Mouse (Mus musculus) kidney, postnatal 0 days (tissue): Measurements from ENCODE around the gene Nlk. TPM values are rescaled to one million over a fixed set of nuclear protein-coding genes. Genes with fewer than 3 reads are reported as not detected.

Experiments
- ATAC-seq: fragments of 200-750 bp; cut with Nextera tagmentation; replicated peaks from 2 replicates; pipeline ENCODE4 v1.8.0; 2017; ENCODE audit warnings: low read depth, moderate number of reproducible peaks, moderate TSS enrichment, moderate library complexity; ENCODE audit not compliant: low FRiP score
- DNase-seq: peaks from one replicate; pipeline ENCODE4 v3.0.0-alpha.2; 2016; ENCODE audit warnings: low spot score
- H3K27ac ChIP-seq: fragments of 300-500 bp; sonication (generic); 2 replicates; pipeline ENCODE4 v1.5.1; 2014; ENCODE audit warnings: mild to moderate bottlenecking
- H3K27me3 ChIP-seq: fragments of 300-500 bp; sonication (generic); 2 replicates; pipeline ENCODE4 v1.6.1; 2014; ENCODE audit warnings: low read length, mixed read lengths; ENCODE audit not compliant: insufficient read depth
- H3K36me3 ChIP-seq: fragments of 300-500 bp; sonication (generic); 2 replicates; pipeline ENCODE4 v1.6.1; 2014; ENCODE audit warnings: low read length, mixed read lengths; ENCODE audit not compliant: insufficient read depth
- H3K4me1 ChIP-seq: fragments of 300-500 bp; sonication (generic); replicated peaks from 2 replicates; pipeline ENCODE4 v1.6.1; 2014; ENCODE audit warnings: antibody characterized with exemption, low read length, mixed read lengths; ENCODE audit not compliant: insufficient read depth
- H3K4me2 ChIP-seq: fragments of 300-500 bp; sonication (generic); 2 replicates; pipeline ENCODE4 v1.6.1; 2014; ENCODE audit warnings: mild to moderate bottlenecking, low read length, moderate library complexity, mixed read lengths
- H3K4me3 ChIP-seq: fragments of 300-500 bp; sonication (generic); replicated peaks from 2 replicates; pipeline ENCODE4 v1.5.1; 2014; ENCODE audit warnings: low read depth, low read length
- H3K9ac ChIP-seq: fragments of 300-500 bp; sonication (generic); 2 replicates; pipeline ENCODE4 v1.6.1; 2014; ENCODE audit warnings: low read depth, low read length
- H3K9me3 ChIP-seq: fragments of 300-500 bp; sonication (generic); replicated peaks from 2 replicates; pipeline ENCODE4 v1.6.1; 2016; ENCODE audit warnings: low read length, inconsistent platforms, mixed read lengths
- CTCF ChIP-seq: IDR thresholded peaks from 2 replicates; pipeline ENCODE4 v1.5.1; 2016; ENCODE audit warnings: antibody characterized with exemption, low read depth, mild to moderate bottlenecking, moderate library complexity
- WGBS: fragments of 180-500 bp; shearing (Covaris S2); extraction: QIAGEN DNeasy Blood & Tissue Kit; methylation state at CpG from one replicate; pipeline ENCODE4 v1.1.7; 2014; 5-methylcytosine and 5-hydroxymethylcytosine counted together
- polyA plus RNA-seq: library from polyadenylated mRNA; unstranded; fragments of >200 nt; fragmentation: Nextera tagmentation; extraction: Ambion mirVana; gene quantifications from 2 replicates; pipeline ENCODE4 v1.2.1, GENCODE M21; 2015

Gene Nlk
- polyA plus RNA-seq, 1 experiment from 2014 or later, result 20.8 TPM

DNA sequence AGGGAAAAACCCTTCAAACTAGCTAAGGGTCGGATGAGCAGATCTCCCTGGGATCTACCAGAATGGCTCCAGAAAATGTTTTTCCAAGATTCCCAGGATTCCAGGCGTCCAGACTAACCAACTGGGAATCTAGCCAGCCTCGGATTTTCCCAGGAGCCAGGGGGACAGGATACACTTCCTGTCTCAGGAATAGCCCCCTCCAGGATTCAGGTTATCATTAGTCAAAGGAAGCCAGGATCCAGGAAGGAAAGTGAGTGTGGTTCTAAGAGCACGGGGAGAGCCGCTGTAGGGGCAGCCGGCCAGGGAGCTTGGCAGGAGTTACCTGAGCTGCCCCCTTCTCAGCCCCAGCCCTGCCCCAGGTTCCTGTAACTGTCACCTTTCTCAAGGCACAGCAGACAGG, 166.1 kb downstream of the Nlk start:
- Histone ChIP-seq H3K4me1 (peaks cover 15% of the 10 kb centered on the region; the same call in 1 of the 2 replicates), H3K9me3 (no peaks in the 10 kb centered on the region), H3K36me3 (peaks cover 34% of the 10 kb centered on the region), H3K9ac (no peak overlapping the region; the same call in 1 of the 2 replicates), H3K27ac (peak overlapping the region; percentile 67), H3K4me2 (peak overlapping the region; percentile 2; the same call in 1 of the 2 replicates), H3K4me3 (no peak overlapping the region), H3K27me3 (no peaks in the 10 kb centered on the region)
- WGBS, result 54% methylated on average over 6 of the region's 6 CpGs
- TF ChIP-seq CTCF, result no peak
- no peak for ATAC-seq
- peak; percentile 47 for DNase-seq

DNA sequence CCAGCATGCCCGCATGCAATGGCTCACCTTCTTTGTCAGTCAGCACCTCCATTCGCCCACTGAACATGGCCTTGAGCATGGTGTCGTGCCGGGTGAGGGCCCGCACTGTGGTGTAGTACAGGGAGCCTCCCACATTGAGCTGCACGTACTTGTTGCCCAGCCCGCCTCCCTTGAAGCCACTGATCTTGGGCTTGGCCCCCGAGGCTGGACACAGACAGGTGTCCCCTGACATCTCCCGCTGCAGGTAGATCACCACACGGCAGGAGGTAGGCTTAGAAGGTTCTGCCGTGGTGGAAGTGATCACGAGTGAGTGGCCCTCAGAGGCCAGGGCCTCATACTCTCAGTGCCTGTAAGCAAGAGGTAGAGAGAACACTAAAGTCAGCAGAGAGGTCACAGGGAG, 167.2 kb downstream of the Nlk start:
- ATAC-seq, result no peak
- peak overlapping the region; percentile 67; the same call in 1 of the 2 replicates for H3K27ac ChIP-seq
- H3K36me3 ChIP-seq, result peaks cover 38% of the 10 kb centered on the region

DNA sequence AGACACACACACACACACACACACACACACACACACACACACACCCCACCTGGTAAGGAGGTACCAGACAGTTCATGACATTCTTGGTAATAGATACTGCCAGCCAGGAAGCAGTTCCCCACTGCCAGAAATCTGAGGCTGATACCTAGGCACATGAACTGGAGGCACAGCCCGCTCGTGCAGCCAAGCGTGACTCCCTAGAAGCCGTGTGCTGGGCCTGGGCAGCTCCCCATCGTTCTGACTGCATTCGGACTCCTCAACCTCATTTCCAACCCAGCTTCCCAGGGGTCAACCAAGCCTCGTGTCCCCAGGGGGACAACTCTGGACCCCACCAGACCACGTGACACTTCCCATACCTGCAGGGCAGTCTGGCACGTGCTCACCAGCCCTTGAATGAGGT, 168.5 kb downstream of the Nlk start:
- WGBS, result 46% methylated on average over 9 of the region's 9 CpGs
- peak; percentile 70 for ATAC-seq
- peaks cover 8% of the 10 kb centered on the region; the same call in 1 of the 2 replicates for H3K4me1 ChIP-seq
- no peak overlapping the region for H3K4me3 ChIP-seq
- TF ChIP-seq CTCF, result no peak
- no peak overlapping the region for H3K4me2 ChIP-seq
- H3K36me3 ChIP-seq, result peaks cover 50% of the 10 kb centered on the region
- no peak overlapping the region for H3K9ac ChIP-seq
- no peaks in the 10 kb centered on the region for H3K27me3 ChIP-seq
- peak; percentile 73 for DNase-seq
- H3K9me3 ChIP-seq, result no peaks in the 10 kb centered on the region
- H3K27ac ChIP-seq, result 0 out of 2 replicates have a peak overlapping the region, but pooled peaks have one; percentile 21

More for the DNA sequence above, 167.2 kb downstream of the Nlk start:
- H3K9me3 ChIP-seq, result no peaks in the 10 kb centered on the region
- no peak overlapping the region for H3K4me3 ChIP-seq
- no peak overlapping the region for H3K4me2 ChIP-seq
- WGBS, result 76% methylated on average over 12 of the region's 12 CpGs
- no peaks in the 10 kb centered on the region for H3K27me3 ChIP-seq
- H3K9ac ChIP-seq, result no peak overlapping the region
- peaks cover 14% of the 10 kb centered on the region; the same call in 1 of the 2 replicates for H3K4me1 ChIP-seq
- DNase-seq, result no peak
- TF ChIP-seq CTCF, result no peak

GRCm38 (mm10) chr11:78524838-78525237, 172.3 kb downstream of the Nlk start:
- no peaks in the 10 kb centered on the region for H3K9me3 ChIP-seq
- ATAC-seq (no peak), DNase-seq (no peak)
- H3K27ac ChIP-seq, result no peak overlapping the region
- TF ChIP-seq CTCF, result no peak
- H3K9ac ChIP-seq, result no peak overlapping the region
- no peaks in the 10 kb centered on the region for H3K27me3 ChIP-seq
- no peak overlapping the region for H3K4me3 ChIP-seq
- H3K4me1 ChIP-seq, result peaks cover 4% of the 10 kb centered on the region; the same call in 1 of the 2 replicates
- peaks cover 77% of the 10 kb centered on the region for H3K36me3 ChIP-seq
- H3K4me2 ChIP-seq, result no peak overlapping the region
- WGBS, result 89% methylated on average over 2 of the region's 2 CpGs

DNA sequence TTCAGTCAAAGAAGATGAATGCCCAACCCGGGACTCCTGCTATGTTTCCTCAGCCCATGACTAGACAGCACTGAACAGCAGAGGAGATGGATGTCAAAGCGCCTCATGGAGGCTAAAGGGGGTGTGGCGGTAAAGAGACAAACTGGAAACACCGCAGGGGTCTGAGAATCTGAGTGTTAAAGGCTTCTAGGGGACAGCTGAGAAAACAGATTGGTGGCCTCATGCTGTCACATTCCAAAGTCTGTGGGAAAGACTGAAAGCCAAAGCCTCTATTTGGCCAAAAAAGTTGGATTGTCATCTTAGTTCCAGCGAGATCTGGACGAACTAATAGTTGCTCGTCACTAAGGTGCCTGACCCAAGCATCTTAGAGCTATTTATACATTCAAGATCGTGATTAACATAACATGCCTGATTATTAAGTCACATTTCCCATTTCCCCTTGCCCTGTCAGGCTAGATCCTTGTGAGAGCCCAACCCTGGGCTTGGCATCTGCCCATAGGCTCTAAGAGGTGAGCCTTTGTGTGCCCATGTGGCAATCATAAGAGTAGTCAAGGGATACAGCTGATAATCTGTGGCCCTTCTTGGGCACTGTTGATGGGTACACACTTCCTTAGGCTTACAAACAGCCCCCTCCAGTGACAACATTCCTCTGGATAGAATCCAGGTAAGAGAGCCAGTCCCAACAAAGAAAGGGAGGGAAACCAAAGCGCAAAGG, 173.8 kb downstream of the Nlk start:
- no peaks in the 10 kb centered on the region for H3K9me3 ChIP-seq
- peaks cover 77% of the 10 kb centered on the region for H3K36me3 ChIP-seq
- no peak overlapping the region for H3K27ac ChIP-seq
- ATAC-seq (no peak), DNase-seq (no peak)
- H3K27me3 ChIP-seq, result no peaks in the 10 kb centered on the region
- no peak for TF ChIP-seq CTCF
- no peaks in the 10 kb centered on the region; the same call in 1 of the 2 replicates for H3K4me1 ChIP-seq
- 74% methylated on average over 9 of the region's 9 CpGs for WGBS
- no peak overlapping the region for H3K4me2 ChIP-seq
- H3K9ac ChIP-seq, result no peak overlapping the region
- H3K4me3 ChIP-seq, result no peak overlapping the region

DNA sequence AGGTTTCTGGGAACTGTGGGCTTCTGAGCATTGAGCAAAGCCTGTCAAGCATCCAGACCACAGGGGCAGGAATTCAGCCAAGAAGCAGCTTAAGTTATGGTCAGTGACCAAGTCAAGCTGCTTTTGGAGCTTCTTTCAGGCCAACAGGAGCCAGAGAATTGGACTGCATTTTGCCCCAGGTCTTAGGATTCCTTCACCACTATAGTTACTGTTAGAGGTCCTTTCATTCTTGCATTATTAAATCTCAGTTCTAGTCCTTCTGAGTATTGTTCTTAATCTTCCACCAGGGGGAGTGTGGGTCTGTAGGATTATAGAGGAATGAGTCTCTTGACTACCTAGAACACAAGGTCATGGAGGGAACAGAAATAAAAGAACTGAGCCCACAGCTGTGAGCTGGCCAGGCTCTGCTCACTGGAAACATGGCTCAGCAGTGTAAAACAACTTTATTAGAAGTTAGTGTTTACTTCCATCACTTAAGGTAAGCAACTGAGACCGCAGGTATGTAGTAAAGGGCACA, 174.6 kb downstream of the Nlk start:
- H3K9ac ChIP-seq, result no peak overlapping the region
- peak; percentile 69 for TF ChIP-seq CTCF
- WGBS, result 90% methylated on average over 1 of the region's 1 CpGs
- ATAC-seq (no peak; the same call in 1 of the 2 replicates), DNase-seq (peak; percentile 69)
- H3K36me3 ChIP-seq, result peaks cover 77% of the 10 kb centered on the region
- no peak overlapping the region for H3K4me2 ChIP-seq
- H3K27ac ChIP-seq, result no peak overlapping the region
- no peaks in the 10 kb centered on the region for H3K27me3 ChIP-seq
- no peaks in the 10 kb centered on the region for H3K4me1 ChIP-seq
- H3K9me3 ChIP-seq, result no peaks in the 10 kb centered on the region
- no peak overlapping the region for H3K4me3 ChIP-seq
